Mouse (Mus musculus): ENCODE results near the gene Olfr372.
"Not testable (repeated sequence)": the region's sequence is repeated elsewhere in the genome, so short reads cannot be mapped to it uniquely, and the experiment has no call there.

- not testable (repeated sequence) for TF ChIP-seq CTCF (IDR thresholded peaks at IDR 0.05; ENCODE audit: control insufficient read depth, insufficient read depth, low read length); POLR2A (IDR thresholded peaks at IDR 0.05; ENCODE audit: borderline replicate concordance, control insufficient read depth, low read depth, low read length)
Observed at GRCm38 (mm10) chr8:72054633-72055032, 13.6 kb downstream of the Olfr372 start.
